Mouse (Mus musculus) kidney, embryonic 16.5 days (tissue): ENCODE data around the gene Sec14l1. TPM values are rescaled to one million over a fixed set of nuclear protein-coding genes. Genes with fewer than 3 reads are reported as not detected.
A peak's percentile ranks its signal among the peaks of the same experiment; 100 is the strongest.

Experiments used
- ATAC-seq: fragments of 200-750 bp; cut with Nextera tagmentation; 2 replicates; pipeline ENCODE4 v1.8.0; 2017; ENCODE audit warnings: moderate TSS enrichment; ENCODE audit not compliant: low FRiP score, low TSS enrichment
- H3K27ac ChIP-seq: fragments of 300-500 bp; sonication (generic); 2 replicates; pipeline ENCODE4 v1.5.1; 2014; ENCODE audit warnings: low read length
- H3K27me3 ChIP-seq: fragments of 300-500 bp; sonication (generic); 2 replicates; pipeline ENCODE4 v1.6.1; 2014; ENCODE audit warnings: low read length, control low read depth, mixed read lengths; ENCODE audit not compliant: insufficient read depth
- H3K36me3 ChIP-seq: fragments of 300-500 bp; sonication (generic); 2 replicates; pipeline ENCODE4 v1.6.1; 2014; ENCODE audit warnings: low read length, control low read depth, mixed read lengths; ENCODE audit not compliant: insufficient read depth
- H3K4me1 ChIP-seq: fragments of 300-500 bp; sonication (generic); 2 replicates; pipeline ENCODE4 v1.6.1; 2014; ENCODE audit warnings: low read length, control low read depth, mixed read lengths; ENCODE audit not compliant: insufficient read depth
- H3K4me2 ChIP-seq: fragments of 300-500 bp; sonication (generic); replicated peaks from 2 replicates; pipeline ENCODE4 v1.6.1; 2014; ENCODE audit warnings: low read depth, low read length
- H3K4me3 ChIP-seq: fragments of 300-500 bp; sonication (generic); 2 replicates; pipeline ENCODE4 v1.5.1; 2014; ENCODE audit warnings: mild to moderate bottlenecking, low read length
- H3K9ac ChIP-seq: fragments of 300-500 bp; sonication (generic); replicated peaks from 2 replicates; pipeline ENCODE4 v1.6.1; 2014; ENCODE audit warnings: low read length
- H3K9me3 ChIP-seq: fragments of 300-500 bp; sonication (generic); 2 replicates; pipeline ENCODE4 v1.6.1; 2016; ENCODE audit warnings: low read length, control low read depth
- WGBS: fragments of 180-500 bp; shearing (Covaris S2); extraction: QIAGEN DNeasy Blood & Tissue Kit; methylation state at CpG from one replicate; pipeline ENCODE4 v1.1.7; 2014; 5-methylcytosine and 5-hydroxymethylcytosine counted together
- microRNA-seq: library from miRNA; unstranded; fragments of <30 nt; microRNA quantifications from one replicate; pipeline ENCODE4, GENCODE M21; 2016
- polyA plus RNA-seq: library from polyadenylated mRNA; unstranded; fragments of >200 nt; fragmentation: Nextera tagmentation; extraction: Ambion mirVana; gene quantifications from 2 replicates; pipeline ENCODE4 v1.2.1, GENCODE M21; 2015

Gene Sec14l1
- polyA plus RNA-seq, 1 experiment from 2014 or later = 92.9 TPM

DNA sequence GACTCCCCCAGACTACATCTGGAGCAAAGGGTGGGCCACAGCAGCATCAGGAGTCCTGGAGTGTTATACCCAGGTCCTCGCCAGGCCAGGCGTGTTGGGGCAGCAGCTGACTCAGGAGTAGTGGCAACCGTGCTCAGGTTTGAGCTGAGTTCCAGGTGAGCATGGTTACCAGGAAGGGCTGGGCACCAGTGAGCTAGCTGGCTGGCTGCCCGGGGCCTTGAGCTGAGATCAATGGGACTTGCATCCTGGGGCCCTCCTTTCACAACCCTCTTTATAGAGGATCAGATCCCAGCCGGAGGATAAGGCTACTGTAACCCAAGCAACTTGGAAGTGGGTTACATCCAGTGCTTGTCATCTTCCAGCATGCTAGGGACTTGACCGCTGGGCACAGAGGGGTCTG is 90.1 kb downstream of the Sec14l1 start:
- no peaks in the 10 kb centered on the region for H3K9me3 ChIP-seq
- no peaks in the 10 kb centered on the region for H3K36me3 ChIP-seq
- H3K9ac ChIP-seq = no peak overlapping the region
- H3K4me1 ChIP-seq = peaks cover 49% of the 10 kb centered on the region
- H3K27me3 ChIP-seq = no peaks in the 10 kb centered on the region
- H3K4me2 ChIP-seq = no peak overlapping the region
- H3K27ac ChIP-seq = no peak overlapping the region
- ATAC-seq = no peak; the same call in 1 of the 2 replicates
- H3K4me3 ChIP-seq = no peak overlapping the region
- 59% methylated on average over 6 of the region's 6 CpGs for WGBS

DNA sequence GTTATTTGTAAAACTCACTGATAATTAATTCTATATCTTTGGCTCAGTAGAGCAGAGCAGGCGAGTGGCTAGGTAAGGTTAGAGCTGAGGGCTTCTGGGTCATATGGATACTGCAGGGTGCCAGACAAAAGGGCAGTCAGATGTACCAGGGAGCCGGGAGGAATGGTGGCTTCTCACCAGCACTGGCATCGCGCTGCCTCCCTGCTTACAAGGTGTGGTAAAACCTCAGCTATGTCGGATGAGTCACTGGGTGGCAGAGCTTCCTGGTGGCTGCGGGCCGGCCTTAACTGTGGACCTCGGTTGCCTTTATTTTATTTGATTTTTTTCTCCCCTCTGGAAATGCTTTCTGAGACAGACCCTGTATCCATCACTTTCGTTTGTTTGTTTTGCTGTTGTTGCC is 90.5 kb downstream of the Sec14l1 start:
- WGBS = 73% methylated on average over 9 of the region's 9 CpGs
- no peak overlapping the region for H3K27ac ChIP-seq
- ATAC-seq = no peak

DNA sequence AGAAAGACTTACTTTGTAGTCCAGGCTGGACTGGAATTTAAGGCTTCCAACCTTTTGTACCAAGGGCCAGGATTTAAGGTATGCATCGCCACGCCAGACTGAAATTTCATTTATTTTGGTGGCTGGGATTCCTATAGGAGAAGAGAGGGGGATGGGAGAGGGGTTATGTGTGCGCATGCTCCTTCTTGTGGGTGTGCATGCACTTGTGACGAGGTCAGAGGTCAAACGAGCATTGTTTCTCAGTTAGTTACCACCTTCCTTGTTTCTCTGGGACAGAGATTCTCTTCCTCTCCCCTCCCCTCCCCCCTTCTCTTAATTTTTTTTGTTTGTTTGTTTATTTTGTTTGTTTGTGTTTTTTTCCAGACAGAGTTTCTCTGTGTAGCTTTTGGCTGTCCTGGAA is 92.5 kb downstream of the Sec14l1 start:
- 50% methylated on average over 5 of the region's 5 CpGs for WGBS
- peaks cover 47% of the 10 kb centered on the region for H3K4me1 ChIP-seq

More for the DNA sequence above, 90.5 kb downstream of the Sec14l1 start:
- no peak overlapping the region for H3K4me2 ChIP-seq
- H3K27me3 ChIP-seq = no peaks in the 10 kb centered on the region
- no peaks in the 10 kb centered on the region for H3K36me3 ChIP-seq
- no peak overlapping the region for H3K9ac ChIP-seq
- H3K9me3 ChIP-seq = no peaks in the 10 kb centered on the region
- peaks cover 47% of the 10 kb centered on the region for H3K4me1 ChIP-seq
- no peak overlapping the region for H3K4me3 ChIP-seq

DNA sequence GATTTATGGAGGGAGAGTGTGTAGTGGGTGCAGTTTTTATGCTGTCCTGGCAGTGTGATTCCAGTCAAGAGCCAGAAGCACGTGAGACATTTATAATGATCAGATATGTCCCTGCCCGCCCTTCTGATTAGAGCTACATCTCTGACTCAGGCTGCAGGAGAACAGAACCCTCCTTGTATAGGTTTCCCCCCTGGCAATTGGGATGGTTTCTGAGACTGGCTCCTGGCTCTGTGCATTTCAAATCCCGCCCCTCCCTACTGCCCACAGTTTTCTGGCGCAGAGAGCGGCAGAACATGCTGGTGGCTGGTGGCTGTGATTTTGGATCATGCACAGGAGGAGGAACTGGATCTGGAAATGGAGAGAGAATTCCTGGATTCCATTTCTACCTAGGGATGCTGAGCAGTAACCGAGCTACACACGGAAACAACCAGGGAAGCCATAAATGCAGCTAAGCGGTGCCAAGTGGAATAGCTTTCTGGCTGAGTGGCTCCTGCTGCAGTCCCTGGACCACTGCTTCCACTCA is 93.2 kb downstream of the Sec14l1 start:
- Histone ChIP-seq H3K4me1 (peaks cover 44% of the 10 kb centered on the region), H3K4me2 (no peak overlapping the region), H3K27ac (peak overlapping the region; percentile 85), H3K4me3 (no peak overlapping the region), H3K27me3 (no peaks in the 10 kb centered on the region), H3K36me3 (no peaks in the 10 kb centered on the region), H3K9ac (no peak overlapping the region), H3K9me3 (no peaks in the 10 kb centered on the region)
- ATAC-seq = peak; percentile 49; the same call in 1 of the 2 replicates
- 57% methylated on average over 8 of the region's 8 CpGs for WGBS

More for the DNA sequence above, 92.5 kb downstream of the Sec14l1 start:
- Histone ChIP-seq H3K9me3 (no peaks in the 10 kb centered on the region), H3K9ac (no peak overlapping the region), H3K27ac (peak overlapping the region; percentile 85; the same call in 1 of the 2 replicates), H3K4me3 (no peak overlapping the region), H3K4me2 (no peak overlapping the region), H3K27me3 (no peaks in the 10 kb centered on the region), H3K36me3 (no peaks in the 10 kb centered on the region)
- ATAC-seq = no peak

Small RNAs within 50 kb of the gene (microRNA-seq; reads per million reads assigned to microRNA genes)
- gene Gm24323 (not detected), gene Mir6516 (0.95 reads per million)

Other genes with a start within 250 kb of the Sec14l1 start
- gene Mgat5b, start 196.3 kb upstream of the Sec14l1 start, polyA plus RNA-seq = 0.21 and 0.24 TPM in 2 replicates
- 123 and 131 TPM in 2 replicates for gene Sept9, start 84.5 kb downstream of the Sec14l1 start, polyA plus RNA-seq